Mouse (Mus musculus) midbrain, embryonic 13.5 days (tissue): ENCODE results near the gene R3hdm2. TPM values are rescaled to one million over a fixed set of nuclear protein-coding genes. Genes with fewer than 3 reads are reported as not detected.

ENCODE experiments used
- ATAC-seq: fragments of 200-750 bp; cut with Nextera tagmentation; 2 replicates; pipeline ENCODE4 v1.8.0; 2017; ENCODE audit warnings: mild to moderate bottlenecking, moderate TSS enrichment, moderate library complexity
- H3K27ac ChIP-seq: fragments of 300-500 bp; sonication (generic); 2 replicates; pipeline ENCODE4 v1.5.1; 2015; ENCODE audit warnings: inconsistent platforms, mild to moderate bottlenecking, moderate library complexity
- H3K27me3 ChIP-seq: fragments of 300-500 bp; sonication (generic); 2 replicates; pipeline ENCODE4 v1.6.1; 2015; ENCODE audit warnings: mild to moderate bottlenecking, inconsistent platforms
- H3K36me3 ChIP-seq: fragments of 300-500 bp; sonication (generic); 2 replicates; pipeline ENCODE4 v1.6.1; 2015; ENCODE audit warnings: mild to moderate bottlenecking, inconsistent platforms
- H3K4me1 ChIP-seq: fragments of 300-500 bp; sonication (generic); replicated peaks from 2 replicates; pipeline ENCODE4 v1.6.1; 2015; ENCODE audit warnings: inconsistent platforms
- H3K4me2 ChIP-seq: fragments of 300-500 bp; sonication (generic); replicated peaks from 2 replicates; pipeline ENCODE4 v1.6.1; 2015; ENCODE audit warnings: moderate library complexity, mild to moderate bottlenecking, inconsistent platforms
- H3K4me3 ChIP-seq: fragments of 300-500 bp; sonication (generic); replicated peaks from 2 replicates; pipeline ENCODE4 v1.5.1; 2015; ENCODE audit warnings: mild to moderate bottlenecking, inconsistent platforms
- H3K9ac ChIP-seq: fragments of 300-500 bp; sonication (generic); replicated peaks from 2 replicates; pipeline ENCODE4 v1.6.1; 2015; ENCODE audit warnings: mild to moderate bottlenecking, inconsistent platforms
- H3K9me3 ChIP-seq: fragments of 300-500 bp; sonication (generic); 2 replicates; pipeline ENCODE4 v1.6.1; 2016; ENCODE audit warnings: mild to moderate bottlenecking, inconsistent platforms
- WGBS: fragments of 180-500 bp; shearing (Covaris S2); methylation state at CpG from one replicate; pipeline ENCODE4 v1.1.7; 2015; 5-methylcytosine and 5-hydroxymethylcytosine counted together
- polyA plus RNA-seq: library from polyadenylated mRNA; unstranded; fragments of >200 nt; fragmentation: Nextera tagmentation; extraction: Ambion mirVana; gene quantifications from 2 replicates; pipeline ENCODE4 v1.2.1, GENCODE M21; 2015

Gene R3hdm2
- polyA plus RNA-seq, 1 experiment from 2014 or later: 36.1 TPM

DNA sequence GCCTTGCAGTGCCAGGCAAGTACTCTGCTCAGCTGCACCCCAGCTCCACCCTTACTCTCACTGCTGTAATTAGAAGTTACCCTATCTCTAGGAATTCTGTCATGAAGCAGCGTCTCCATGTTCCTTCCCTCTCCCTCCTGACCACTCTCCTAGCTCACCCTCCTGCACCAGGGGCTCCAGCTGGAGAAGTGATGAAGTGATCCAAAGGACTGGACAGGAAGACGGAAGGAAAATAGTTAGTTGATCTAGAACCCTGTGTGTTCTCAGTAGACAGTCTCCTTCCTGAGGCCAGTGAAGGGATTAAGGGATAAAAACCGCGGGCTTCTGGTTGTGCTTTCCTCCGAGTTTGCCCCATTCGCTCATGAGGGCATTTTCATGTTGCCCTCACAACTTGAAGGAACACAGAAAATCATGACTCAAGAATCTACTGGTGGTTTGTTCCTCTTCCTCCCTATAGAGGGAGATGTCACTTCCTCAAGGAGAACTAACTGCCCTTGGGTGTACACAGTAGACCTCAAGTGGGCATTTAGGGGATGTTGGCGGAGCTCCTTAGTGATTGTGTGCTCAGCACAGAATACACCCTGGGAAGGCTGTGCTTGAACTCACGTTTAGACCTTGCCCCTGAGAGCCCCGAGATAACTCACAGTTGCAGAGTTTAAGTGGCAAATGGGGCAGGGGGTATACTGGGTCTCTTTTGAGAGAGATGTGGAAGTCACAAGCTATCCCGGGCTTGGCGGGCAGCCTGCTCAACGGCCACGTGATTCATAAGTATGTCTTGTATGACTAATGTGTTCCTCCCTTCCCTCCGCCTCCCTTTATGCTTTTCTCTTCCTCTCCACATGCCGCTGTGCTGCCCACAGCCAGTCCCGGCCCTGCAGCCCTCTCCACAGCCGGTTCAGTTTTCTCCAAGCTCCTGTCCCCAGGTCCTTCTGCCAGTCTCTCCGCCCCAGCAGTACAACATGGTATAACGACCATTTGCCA lies 101.0 kb downstream of the R3hdm2 start:
- H3K4me3 ChIP-seq: no peak overlapping the region
- no peaks in the 10 kb centered on the region for H3K27me3 ChIP-seq
- no peaks in the 10 kb centered on the region for H3K4me1 ChIP-seq
- no peak overlapping the region for H3K27ac ChIP-seq
- H3K9ac ChIP-seq: no peak overlapping the region
- no peak for ATAC-seq
- no peak overlapping the region for H3K4me2 ChIP-seq
- H3K36me3 ChIP-seq: peaks cover 65% of the 10 kb centered on the region
- WGBS: 88% methylated on average over 19 of the region's 19 CpGs
- no peaks in the 10 kb centered on the region for H3K9me3 ChIP-seq

- H3K4me3 ChIP-seq: no peak overlapping the region
- no peak overlapping the region for H3K9ac ChIP-seq
- H3K27ac ChIP-seq: no peak overlapping the region
- ATAC-seq: no peak
- 92% methylated on average over 10 of the region's 10 CpGs for WGBS
- H3K4me1 ChIP-seq: 0 out of 2 replicates have a peak, but pooled peaks cover under 1% of the 10 kb centered on the region
- H3K36me3 ChIP-seq: peaks cover 78% of the 10 kb centered on the region
- no peaks in the 10 kb centered on the region for H3K27me3 ChIP-seq
- no peak overlapping the region for H3K4me2 ChIP-seq
- H3K9me3 ChIP-seq: no peaks in the 10 kb centered on the region
These were observed 105.1 kb downstream of the R3hdm2 start for GRCm38 (mm10) chr10:127485235-127485634.

GRCm38 (mm10) chr10:127488856-127489255 lies 108.7 kb downstream of the R3hdm2 start:
- Histone ChIP-seq H3K36me3 (peaks cover 86% of the 10 kb centered on the region), H3K27ac (no peak overlapping the region), H3K27me3 (no peaks in the 10 kb centered on the region), H3K9me3 (no peaks in the 10 kb centered on the region), H3K4me3 (no peak overlapping the region), H3K4me2 (no peak overlapping the region), H3K9ac (no peak overlapping the region), H3K4me1 (peaks cover 10% of the 10 kb centered on the region; the same call in 1 of the 2 replicates)
- WGBS: 83% methylated on average over 7 of the region's 7 CpGs
- no peak for ATAC-seq

- Histone ChIP-seq H3K27me3 (no peaks in the 10 kb centered on the region), H3K9ac (peak overlapping the region; percentile 32; the same call in 1 of the 2 replicates), H3K4me1 (peaks cover 10% of the 10 kb centered on the region; the same call in 1 of the 2 replicates), H3K27ac (peak overlapping the region; percentile 71), H3K9me3 (no peaks in the 10 kb centered on the region), H3K4me3 (no peak overlapping the region), H3K4me2 (no peak overlapping the region), H3K36me3 (peaks cover 86% of the 10 kb centered on the region)
- 83% methylated on average over 18 of the region's 18 CpGs for WGBS
- 0 out of 2 replicates have a peak, but pooled peaks have one; percentile 37 for ATAC-seq
These were observed 110.3 kb downstream of the R3hdm2 start for GRCm38 (mm10) chr10:127490160-127491127.

GRCm38 (mm10) chr10:127491128-127491512 lies 111.0 kb downstream of the R3hdm2 start:
- Histone ChIP-seq H3K9ac (peak overlapping the region; percentile 32; the same call in 1 of the 2 replicates), H3K27me3 (no peaks in the 10 kb centered on the region), H3K27ac (peak overlapping the region; percentile 71), H3K4me2 (no peak overlapping the region), H3K4me3 (no peak overlapping the region), H3K36me3 (peaks cover 87% of the 10 kb centered on the region), H3K4me1 (peaks cover 10% of the 10 kb centered on the region; the same call in 1 of the 2 replicates), H3K9me3 (no peaks in the 10 kb centered on the region)
- WGBS: 62% methylated on average over 8 of the region's 8 CpGs
- peak; percentile 34; the same call in 1 of the 2 replicates for ATAC-seq

- H3K27ac ChIP-seq: no peak overlapping the region
- peaks cover 90% of the 10 kb centered on the region for H3K36me3 ChIP-seq
- H3K4me2 ChIP-seq: no peak overlapping the region
- H3K9me3 ChIP-seq: no peaks in the 10 kb centered on the region
- H3K9ac ChIP-seq: no peak overlapping the region
- H3K4me3 ChIP-seq: no peak overlapping the region
- no peaks in the 10 kb centered on the region for H3K27me3 ChIP-seq
- ATAC-seq: no peak
- WGBS: 87% methylated on average over 3 of the region's 3 CpGs
- H3K4me1 ChIP-seq: peaks cover 10% of the 10 kb centered on the region; the same call in 1 of the 2 replicates
These were observed 112.0 kb downstream of the R3hdm2 start for GRCm38 (mm10) chr10:127492118-127492517.

- Histone ChIP-seq H3K9ac (no peak overlapping the region), H3K27me3 (no peaks in the 10 kb centered on the region), H3K27ac (no peak overlapping the region), H3K4me2 (no peak overlapping the region), H3K4me3 (no peak overlapping the region), H3K36me3 (peaks cover 91% of the 10 kb centered on the region), H3K4me1 (0 out of 2 replicates have a peak, but pooled peaks cover under 1% of the 10 kb centered on the region), H3K9me3 (no peaks in the 10 kb centered on the region)
- 93% methylated on average over 3 of the region's 3 CpGs for WGBS
- ATAC-seq: no peak
These were observed 116.0 kb downstream of the R3hdm2 start for GRCm38 (mm10) chr10:127496156-127496555.

DNA sequence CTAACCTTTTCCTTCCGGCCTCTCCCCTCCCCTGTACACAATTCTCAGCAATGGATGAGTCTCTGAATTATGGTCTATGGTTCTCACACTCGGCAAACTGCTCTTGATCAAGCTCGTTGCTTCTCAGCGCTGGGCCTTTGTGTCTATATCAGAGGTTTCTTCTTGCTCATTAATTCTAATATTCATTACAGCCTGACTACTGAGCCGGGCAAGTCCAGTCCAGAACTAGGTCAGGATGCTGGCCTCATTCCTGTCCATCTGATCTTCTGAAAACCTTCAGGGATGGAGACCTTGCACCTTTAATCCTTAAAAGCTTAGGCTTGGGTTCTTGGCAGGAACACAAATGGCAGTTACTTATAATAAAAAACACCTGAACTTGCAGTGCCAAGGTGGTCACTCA lies 119.4 kb downstream of the R3hdm2 start:
- ATAC-seq: no peak
- WGBS: 88% methylated on average over 5 of the region's 5 CpGs
- H3K27ac ChIP-seq: no peak overlapping the region

GRCm38 (mm10) chr10:127500042-127500441 lies 119.9 kb downstream of the R3hdm2 start:
- no peak for ATAC-seq
- Histone ChIP-seq H3K4me3 (no peak overlapping the region), H3K9ac (no peak overlapping the region), H3K36me3 (peaks cover 57% of the 10 kb centered on the region), H3K4me1 (no peaks in the 10 kb centered on the region), H3K4me2 (no peak overlapping the region), H3K9me3 (no peaks in the 10 kb centered on the region), H3K27me3 (no peaks in the 10 kb centered on the region), H3K27ac (no peak overlapping the region)
- 93% methylated on average over 4 of the region's 4 CpGs for WGBS

More for the DNA sequence above, 119.4 kb downstream of the R3hdm2 start:
- H3K27me3 ChIP-seq: no peaks in the 10 kb centered on the region
- H3K36me3 ChIP-seq: peaks cover 62% of the 10 kb centered on the region
- no peaks in the 10 kb centered on the region for H3K4me1 ChIP-seq
- H3K9me3 ChIP-seq: no peaks in the 10 kb centered on the region
- H3K9ac ChIP-seq: no peak overlapping the region
- no peak overlapping the region for H3K4me3 ChIP-seq
- H3K4me2 ChIP-seq: no peak overlapping the region

DNA sequence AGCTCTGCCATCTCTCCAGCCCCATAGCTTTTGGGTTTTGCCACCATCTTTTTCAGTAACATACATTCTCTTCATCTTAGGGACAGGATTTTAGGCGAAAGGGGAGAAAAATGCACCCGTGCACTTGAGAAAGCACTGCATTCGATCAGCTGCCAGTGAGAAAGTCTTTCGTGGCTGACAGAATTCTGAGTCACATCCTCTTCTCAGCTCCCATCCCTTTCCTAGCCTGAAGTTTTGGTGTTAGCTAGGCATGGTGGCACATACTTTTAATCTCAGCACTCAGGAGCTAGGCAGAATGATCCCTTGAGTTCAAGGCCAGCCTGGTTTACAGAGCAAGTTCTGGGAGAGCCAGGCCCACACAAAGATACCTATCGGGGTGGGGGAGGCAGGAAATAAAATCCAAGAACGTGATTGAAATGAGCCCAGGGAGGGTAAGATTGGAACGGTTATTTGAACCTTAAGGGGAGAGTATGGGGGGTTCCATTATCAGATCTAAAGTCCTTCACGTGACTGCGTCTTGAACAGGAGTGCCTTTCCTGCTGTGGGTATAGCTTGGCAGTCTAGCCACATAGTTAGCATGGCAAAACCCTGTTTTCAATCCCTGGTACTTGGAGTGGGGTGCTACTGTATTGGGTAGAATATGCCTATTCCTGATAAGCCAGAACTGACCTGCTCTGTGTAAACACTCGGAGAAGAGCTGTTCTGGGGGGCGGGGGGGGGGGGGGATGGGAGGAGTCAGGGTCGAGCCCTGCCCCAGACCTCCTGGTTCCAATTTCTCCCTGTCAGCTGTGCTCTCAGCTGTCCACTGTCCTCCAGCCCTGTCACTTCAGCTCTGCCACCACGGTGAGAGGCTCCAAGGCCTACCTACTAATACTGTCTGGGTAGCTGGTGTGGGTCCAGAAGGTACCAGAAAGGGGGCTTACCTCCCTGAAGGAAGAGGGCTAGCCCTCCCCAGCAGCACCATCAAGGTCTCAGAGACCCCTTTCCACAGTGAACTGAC lies 121.1 kb downstream of the R3hdm2 start, which contains the start of gene Stac3:
TSS of gene Stac3 (plus strand) at position 793 of the 1,000 bp plus-strand sequence.
- ATAC-seq: no peak
- 79% methylated on average over 13 of the region's 13 CpGs for WGBS
- Histone ChIP-seq H3K4me1 (no peaks in the 10 kb centered on the region), H3K4me3 (no peak within 1 kb of the TSS), H3K9ac (no peak within 1 kb of the TSS), H3K9me3 (no peaks in the 10 kb centered on the region), H3K27me3 (0 out of 2 replicates have a peak, but pooled peaks cover 4% of the 10 kb centered on the region), H3K4me2 (no peak within 1 kb of the TSS), H3K36me3 (peaks cover 54% of the 10 kb centered on the region), H3K27ac (no peak within 1 kb of the TSS)
